Mouse (Mus musculus): ENCODE data around the gene Apbb2.
A peak's percentile ranks its signal among the peaks of the same experiment; 100 is the strongest.

The Apbb2 gene

GRCm38 (mm10) chr5:66618597-66618996 lies at the start of gene Apbb2:
Apbb2 (minus strand) TSS chr5:66618784.
- peak; percentile 95 to 96 for DNase-seq

- peak; percentile 64 to 81 for DNase-seq
Observed at GRCm38 (mm10) chr5:66654220-66654619, 35.6 kb upstream of the Apbb2 start.

- no peak for DNase-seq
Observed at GRCm38 (mm10) chr5:66647504-66647903, 28.9 kb upstream of the Apbb2 start.

- DNase-seq, result no peak
Observed at GRCm38 (mm10) chr5:66643260-66643659, 24.7 kb upstream of the Apbb2 start.

GRCm38 (mm10) chr5:66642156-66642555 lies 23.6 kb upstream of the Apbb2 start:
- DNase-seq, result no peak

GRCm38 (mm10) chr5:66635459-66636079 lies 17.0 kb upstream of the Apbb2 start:
- no peak for DNase-seq

- DNase-seq, result no peak
Observed at GRCm38 (mm10) chr5:66627805-66628204, 9.2 kb upstream of the Apbb2 start.

- DNase-seq, result peak; percentile 93 to 96
Observed at GRCm38 (mm10) chr5:66620191-66620625, 1.6 kb upstream of the Apbb2 start.

GRCm38 (mm10) chr5:66619675-66620074 lies 1.1 kb upstream of the Apbb2 start:
- no peak for DNase-seq

GRCm38 (mm10) chr5:66619195-66619594 lies 611 bp upstream of the Apbb2 start:
- DNase-seq, result no peak

GRCm38 (mm10) chr5:66617921-66618460 lies 593 bp downstream of the Apbb2 start:
- DNase-seq, result peak; percentile 83 to 88

- peak in 1 of 2 experiments; percentile 53 for DNase-seq
Observed at GRCm38 (mm10) chr5:66614940-66615339, 3.6 kb downstream of the Apbb2 start.

- no peak for DNase-seq
Observed at GRCm38 (mm10) chr5:66613725-66614124, 4.9 kb downstream of the Apbb2 start.

GRCm38 (mm10) chr5:66612964-66613363 lies 5.6 kb downstream of the Apbb2 start:
- DNase-seq, result no peak

- DNase-seq, result peak in 1 of 2 experiments; percentile 64
Observed at GRCm38 (mm10) chr5:66611851-66612250, 6.7 kb downstream of the Apbb2 start.

- no peak for DNase-seq
Observed at GRCm38 (mm10) chr5:66611361-66611760, 7.2 kb downstream of the Apbb2 start.

- no peak for DNase-seq
Observed at GRCm38 (mm10) chr5:66610270-66610669, 8.3 kb downstream of the Apbb2 start.

GRCm38 (mm10) chr5:66609306-66609705 lies 9.3 kb downstream of the Apbb2 start:
- peak; percentile 47 to 58 for DNase-seq

- no peak for DNase-seq
Observed at GRCm38 (mm10) chr5:66607801-66608200, 10.8 kb downstream of the Apbb2 start.

GRCm38 (mm10) chr5:66607201-66607600 lies 11.4 kb downstream of the Apbb2 start:
- no peak for DNase-seq

- DNase-seq, result no peak
Observed at GRCm38 (mm10) chr5:66605636-66606035, 12.9 kb downstream of the Apbb2 start.

GRCm38 (mm10) chr5:66604423-66604822 lies 14.2 kb downstream of the Apbb2 start:
- DNase-seq, result no peak

- DNase-seq, result peak; percentile 66 to 78
Observed at GRCm38 (mm10) chr5:66603746-66604145, 14.8 kb downstream of the Apbb2 start.

GRCm38 (mm10) chr5:66603223-66603622 lies 15.4 kb downstream of the Apbb2 start:
- peak; percentile 64 to 70 for DNase-seq

Measured in kidney, postnatal 36 days (tissue).